Mouse (Mus musculus) CH12.LX (cell line): ENCODE results near the gene Etfdh. TPM values are rescaled to one million over a fixed set of nuclear protein-coding genes. Genes with fewer than 3 reads are reported as not detected.

Experiments
- DNase-seq: peaks from one replicate; pipeline ENCODE4 v3.0.0-alpha.2; 2013; ENCODE audit errors: extremely low read depth
- H3K27ac ChIP-seq: 2 replicates; pipeline ENCODE4 v1.5.1; 2012; ENCODE audit warnings: low read depth, mild to moderate bottlenecking, control low read depth, moderate library complexity; ENCODE audit not compliant: insufficient read depth
- H3K27me3 ChIP-seq: replicated peaks from 2 replicates; pipeline ENCODE3; 2012; ENCODE audit warnings: inconsistent platforms
- H3K36me3 ChIP-seq, 2 experiments: replicated peaks in 1 of 2; 2 replicates each; pipeline versions ENCODE3 to v1.6.1; 2012; ENCODE audit warnings: inconsistent platforms in 1 of 2, low read length in 1 of 2, mild to moderate bottlenecking in 1 of 2, mixed read lengths in 1 of 2, moderate library complexity in 1 of 2; ENCODE audit not compliant: control insufficient read depth in 1 of 2, insufficient read depth in 1 of 2
- H3K4me1 ChIP-seq, 2 experiments: 2 replicates each; pipeline ENCODE4 v1.6.1; 2012; ENCODE audit warnings: inconsistent platforms in 1 of 2, moderate library complexity in 1 of 2; ENCODE audit not compliant: insufficient read depth in 2 of 2, control insufficient read depth in 1 of 2
- H3K4me2 ChIP-seq: 2 replicates; pipeline ENCODE4 v1.6.1; 2012; ENCODE audit warnings: low read depth, mild to moderate bottlenecking, control low read depth; ENCODE audit not compliant: poor library complexity, insufficient read depth, severe bottlenecking
- H3K4me3 ChIP-seq, 3 experiments: fragments of 150-350 bp in 1 of 3; sonication (generic) in 1 of 3; replicated peaks in 1 of 3; 2 replicates each; pipeline versions ENCODE3 to v1.5.1; 2011 to 2012; ENCODE audit warnings: low read depth in 2 of 3, low read length in 2 of 3, mild to moderate bottlenecking in 2 of 3, moderate library complexity in 2 of 3, control low read depth in 1 of 3, improper control_type of control experiment in 1 of 3, inconsistent platforms in 1 of 3, mixed read lengths in 1 of 3; ENCODE audit not compliant: poor library complexity in 1 of 3
- H3K79me2 ChIP-seq: replicated peaks from 2 replicates; pipeline ENCODE4 v1.6.1; 2012; ENCODE audit warnings: mild to moderate bottlenecking, moderate library complexity; ENCODE audit not compliant: control insufficient read depth, poor library complexity, insufficient read depth, severe bottlenecking; ENCODE audit errors: extremely low read depth
- H3K9ac ChIP-seq: 2 replicates; pipeline ENCODE4 v1.6.1; 2012; ENCODE audit warnings: low read depth, mild to moderate bottlenecking, control low read depth, moderate library complexity; ENCODE audit not compliant: insufficient read depth
- H3K9me3 ChIP-seq: replicated peaks from 2 replicates; pipeline ENCODE3; 2012; ENCODE audit warnings: low read length, inconsistent platforms, mixed read lengths
- BHLHE40 ChIP-seq: IDR thresholded peaks from 2 replicates; pipeline ENCODE4 v1.6.1; 2011; ENCODE audit warnings: mild to moderate bottlenecking, low read depth, low read length, improper control_type of control experiment
- CHD1 ChIP-seq: IDR thresholded peaks from 2 replicates; pipeline ENCODE4 v1.6.1; 2012; ENCODE audit warnings: low read depth, low read length, improper control_type of control experiment, inconsistent platforms
- CTCF ChIP-seq, 2 experiments: IDR thresholded peaks in 1 of 2; conservative IDR thresholded peaks in 1 of 2; 2 replicates each; pipeline ENCODE4 v1.5.1; 2011 to 2012; ENCODE audit warnings: low read depth in 2 of 2, low read length in 2 of 2, improper control_type of control experiment in 1 of 2, inconsistent platforms in 1 of 2, mild to moderate bottlenecking in 1 of 2, moderate library complexity in 1 of 2
- EP300 ChIP-seq: IDR thresholded peaks from 2 replicates; pipeline ENCODE4 v1.6.1; 2011; ENCODE audit warnings: low read length, improper control_type of control experiment
- HCFC1 ChIP-seq: IDR thresholded peaks from 2 replicates; pipeline ENCODE4 v1.6.1; 2012; ENCODE audit warnings: low read depth, mild to moderate bottlenecking, inconsistent platforms, low read length, improper control_type of control experiment
- JUN ChIP-seq: IDR thresholded peaks from 2 replicates; pipeline ENCODE4 v1.6.1; 2011; ENCODE audit warnings: low read depth, mild to moderate bottlenecking, low read length, improper control_type of control experiment, moderate library complexity; ENCODE audit not compliant: insufficient read depth
- KAT2A ChIP-seq: IDR thresholded peaks from 2 replicates; pipeline ENCODE4 v1.6.1; 2012; ENCODE audit warnings: low read length, improper control_type of control experiment, inconsistent platforms; ENCODE audit not compliant: insufficient replicate concordance
- MAFK ChIP-seq: IDR thresholded peaks from 2 replicates; pipeline ENCODE4 v1.6.1; 2011; ENCODE audit warnings: low read length, improper control_type of control experiment; ENCODE audit not compliant: insufficient replicate concordance
- MAX ChIP-seq: IDR thresholded peaks from 2 replicates; pipeline ENCODE4 v1.6.1; 2011; ENCODE audit warnings: low read length, improper control_type of control experiment
- MEF2A ChIP-seq: IDR thresholded peaks from 2 replicates; pipeline ENCODE4 v1.6.1; 2014; ENCODE audit warnings: low read depth, mild to moderate bottlenecking, inconsistent platforms, low read length, improper control_type of control experiment, borderline replicate concordance
- MXI1 ChIP-seq: IDR thresholded peaks from 2 replicates; pipeline ENCODE4 v1.6.1; 2011; ENCODE audit warnings: mild to moderate bottlenecking, low read depth, low read length, improper control_type of control experiment
- NELFE ChIP-seq: IDR thresholded peaks from 2 replicates; pipeline ENCODE4 v1.6.1; 2011; ENCODE audit warnings: low read depth, low read length, improper control_type of control experiment
- NRF1 ChIP-seq: IDR thresholded peaks from 2 replicates; pipeline ENCODE4 v1.6.1; 2014; ENCODE audit warnings: low read depth, mild to moderate bottlenecking, inconsistent platforms, low read length, improper control_type of control experiment, moderate library complexity
- POLR2A ChIP-seq: IDR thresholded peaks from 2 replicates; pipeline ENCODE4 v1.6.1; 2011; ENCODE audit warnings: low read depth, mild to moderate bottlenecking, improper control_type of control experiment, low read length
- POLR2AphosphoS2 ChIP-seq: IDR thresholded peaks from 2 replicates; pipeline ENCODE4 v1.6.1; 2011; ENCODE audit warnings: low read depth, low read length, improper control_type of control experiment
- RAD21 ChIP-seq: IDR thresholded peaks from 2 replicates; pipeline ENCODE4 v1.6.1; 2011; ENCODE audit warnings: low read depth, mild to moderate bottlenecking, low read length, improper control_type of control experiment, moderate library complexity
- RCOR1 ChIP-seq: conservative IDR thresholded peaks from 2 replicates; pipeline ENCODE4 v1.6.1; 2012; ENCODE audit warnings: low read depth, mild to moderate bottlenecking, inconsistent platforms, low read length, improper control_type of control experiment
- TBP ChIP-seq: conservative IDR thresholded peaks from 2 replicates; pipeline ENCODE4 v1.6.1; 2011; ENCODE audit warnings: low read depth, low read length, improper control_type of control experiment
- UBTF ChIP-seq: IDR thresholded peaks from 2 replicates; pipeline ENCODE4 v1.6.1; 2012; ENCODE audit warnings: low read depth, mild to moderate bottlenecking, inconsistent platforms, low read length, improper control_type of control experiment, moderate library complexity
- USF1 ChIP-seq: IDR thresholded peaks from 2 replicates; pipeline ENCODE4 v1.6.1; 2014; ENCODE audit warnings: low read depth, mild to moderate bottlenecking, inconsistent platforms, low read length, improper control_type of control experiment
- USF2 ChIP-seq: conservative IDR thresholded peaks from 2 replicates; pipeline ENCODE4 v1.6.1; 2011; ENCODE audit warnings: low read depth, low read length, improper control_type of control experiment
- ZC3H11A ChIP-seq: IDR thresholded peaks from 2 replicates; pipeline ENCODE4 v1.6.1; 2012; ENCODE audit warnings: low read depth, mild to moderate bottlenecking, inconsistent platforms, low read length, improper control_type of control experiment
- ZNF384 ChIP-seq: IDR thresholded peaks from 2 replicates; pipeline ENCODE4 v1.6.1; 2012; ENCODE audit warnings: low read depth, low read length, improper control_type of control experiment, inconsistent platforms
- dilution Hi-C: fragments of 300-500 bp; cut with MboI; formaldehyde crosslinking; loops from 2 replicates; pipeline ENCODE4 v1.14.3; 2020; ENCODE audit warnings: low sequenced_read_pairs; ENCODE audit not compliant: extremely low pct_unique_long_range_greater_than_20kb, extremely low pct_ligation_motif_present
- in situ Hi-C: fragments of 300-500 bp; cut with MboI; formaldehyde crosslinking; loops from 3 replicates; pipeline ENCODE4 v1.14.3; 2019; ENCODE audit warnings: low sequenced_read_pairs, low pct_ligation_motif_present, low pct_unique_long_range_greater_than_20kb, mixed read lengths
- polyA plus RNA-seq: library from polyadenylated mRNA; unstranded; fragments of >175 nt; gene quantifications from 2 replicates; pipeline ENCODE4 v1.2.1, GENCODE M21; 2012; ENCODE audit warnings: low read depth; ENCODE audit not compliant: insufficient read length
- total RNA-seq, 2 experiments: library from RNA; depleted of rRNA; stranded (reverse); fragments of 300-350 nt in 1 of 2; fragments of >200 nt in 1 of 2; gene quantifications; 2 replicates each; pipeline ENCODE4 v1.2.3; 2012 to 2014

Gene Etfdh
- total and polyA plus RNA-seq, 3 experiments: 22.0 to 32.1 (median 22.4) TPM

GRCm38 (mm10) chr3:79569351-79569681 lies 60.0 kb downstream of the Etfdh start:
- Histone ChIP-seq H3K27ac (no peak overlapping the region), H3K4me3 (no peak overlapping the region), H3K36me3 (no peaks in the 10 kb centered on the region), H3K9ac (no peak overlapping the region), H3K4me1 (peaks cover 0 to 17% of the 10 kb centered on the region in 2 experiments; a peak in 2 of 4 replicates), H3K27me3 (peaks cover 59% of the 10 kb centered on the region), H3K4me2 (no peak overlapping the region), H3K9me3 (peaks cover 12% of the 10 kb centered on the region), H3K79me2 (no peaks in the 10 kb centered on the region)
- DNase-seq: no peak
- TF ChIP-seq USF1 (no peak), MXI1 (no peak), MEF2A (no peak), JUN (no peak)
- dilution Hi-C loops: no loop called here
- in situ Hi-C loops: no loop called here

GRCm38 (mm10) chr3:79568629-79569350 lies 60.5 kb downstream of the Etfdh start:
- no peak overlapping the region for H3K9ac ChIP-seq
- in situ Hi-C loops (no loop called here), dilution Hi-C loops (no loop called here)
- H3K79me2 ChIP-seq: no peaks in the 10 kb centered on the region
- H3K4me1 ChIP-seq: peaks cover 0 to 17% of the 10 kb centered on the region in 2 experiments; a peak in 2 of 4 replicates
- no peak overlapping the region for H3K4me3 ChIP-seq
- DNase-seq: peak; percentile 85
- H3K4me2 ChIP-seq: no peak overlapping the region
- TF ChIP-seq ZC3H11A (no peak), CTCF (conservative IDR thresholded peaks at IDR 0.05 in 1 of 2, IDR thresholded peaks at IDR 0.05 in 1 of 2; ENCODE audit: low read depth in 2 of 2, low read length in 2 of 2) (no peak), MEF2A (no peak), NRF1 (no peak), UBTF (no peak), BHLHE40 (peak; percentile 67), JUN (no peak), TBP (no peak), RCOR1 (no peak), POLR2AphosphoS2 (no peak), MAFK (peak; percentile 81), RAD21 (no peak), MAX (no peak), USF2 (no peak), NELFE (no peak), POLR2A (no peak), EP300 (peak; percentile 34; the same call in 1 of the 2 replicates), KAT2A (no peak), HCFC1 (no peak), CHD1 (no peak), ZNF384 (peak; percentile 80)
- H3K36me3 ChIP-seq: no peaks in the 10 kb centered on the region
- H3K27me3 ChIP-seq: peaks cover 60% of the 10 kb centered on the region
- no peak overlapping the region for H3K27ac ChIP-seq
- peaks cover 12% of the 10 kb centered on the region for H3K9me3 ChIP-seq
